ENCODE assay signal across 22 mouse cellular contexts in genomic region chr2:103215801-103216200, GRCm38 (mm10).
"Had no signal": no experiment of that assay in that cellular context is flagged by ENCODE, and none has a peak within 500 bp of the region (broad histone marks: within the 10 kb centered on the region; RNA-seq: fewer than 3 reads in every experiment).

No protein-coding gene starts in this region.

- ATAC-seq: lung, postnatal 0 days; midbrain, embryonic 16.5 days had no signal

- H3K36me3 ChIP-seq: lung, embryonic 15.5 days; midbrain, embryonic 10.5 days; midbrain, embryonic 12.5 days; neural tube, embryonic 13.5 days; neural tube, embryonic 15.5 days had no signal

- H3K4me3 ChIP-seq: lung, embryonic 15.5 days; megakaryocyte, embryonic 14.5 days; midbrain, embryonic 10.5 days; midbrain, embryonic 12.5 days; myocyte; neural tube, embryonic 13.5 days; neural tube, embryonic 15.5 days had no signal

- H3K4me1 ChIP-seq: lung, embryonic 15.5 days; midbrain, embryonic 12.5 days; neural tube, embryonic 15.5 days had no signal

- DNase-seq: lung, adult 2 months; lung, postnatal 14 days; lung, postnatal 36 days; midbrain, embryonic 14.5 days; retina, postnatal 1 day; right cerebral cortex, adult 18-20 months; right cerebral cortex, postnatal 25 days; right cerebral cortex, postnatal 4 days; spleen, adult 18-20 months; thymus, adult 18-20 months; thymus, postnatal 14 days; thymus, postnatal 36 days had no signal

- H3K4me2 ChIP-seq: lung, embryonic 15.5 days; midbrain, embryonic 12.5 days; neural tube, embryonic 13.5 days; neural tube, embryonic 15.5 days had no signal

- H3K27ac ChIP-seq: lung, embryonic 15.5 days; macrophage; midbrain, embryonic 10.5 days; midbrain, embryonic 12.5 days; neural tube, embryonic 13.5 days; neural tube, embryonic 15.5 days had no signal

- H3K9ac ChIP-seq: lung, embryonic 15.5 days; midbrain, embryonic 12.5 days; neural tube, embryonic 13.5 days; neural tube, embryonic 15.5 days had no signal

- H3K27me3 ChIP-seq: lung, embryonic 15.5 days; midbrain, embryonic 12.5 days; neural tube, embryonic 13.5 days; neural tube, embryonic 15.5 days had no signal

- H3K9me3 ChIP-seq: lung, embryonic 15.5 days; megakaryocyte, embryonic 14.5 days; midbrain, embryonic 10.5 days; midbrain, embryonic 12.5 days; neural tube, embryonic 13.5 days; neural tube, embryonic 15.5 days had no signal
